Mouse (Mus musculus): Measurements from ENCODE around the gene Fgfr2. TPM values are rescaled to one million over a fixed set of nuclear protein-coding genes. Genes with fewer than 3 reads are reported as not detected.
A peak's percentile ranks its signal among the peaks of the same experiment; 100 is the strongest.

The Fgfr2 gene
- total RNA-seq, 2 experiments from 2014 or later, result 47.6 to 49.5 TPM

DNA sequence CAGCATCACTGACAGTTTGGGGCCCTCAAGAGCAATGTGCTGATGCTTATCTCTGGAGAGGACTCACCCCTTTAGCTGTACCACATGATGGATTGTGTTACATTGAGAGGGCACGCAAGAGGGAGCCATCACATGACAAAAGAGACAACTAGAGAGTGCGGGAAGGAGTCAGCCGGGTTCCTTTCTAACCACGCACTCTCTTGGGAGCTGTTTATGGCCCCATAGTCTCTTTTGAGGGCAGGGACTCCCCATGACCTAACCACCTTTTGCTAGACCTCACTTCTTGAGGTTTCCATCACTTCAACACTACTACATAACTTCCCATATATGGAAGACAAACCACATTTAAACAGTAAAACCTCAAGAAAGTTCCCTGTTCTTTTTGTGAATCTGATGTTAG lies 2799.4 kb downstream of the Fgfr2 start:
- no peak for DNase-seq (ENCODE audit: low spot score in 2 of 2)
- no peak overlapping the region for H3K4me3 ChIP-seq
- no peak overlapping the region for H3K27ac ChIP-seq
- TF ChIP-seq CTCF (conservative IDR thresholded peaks at IDR 0.05), result no peak

DNA sequence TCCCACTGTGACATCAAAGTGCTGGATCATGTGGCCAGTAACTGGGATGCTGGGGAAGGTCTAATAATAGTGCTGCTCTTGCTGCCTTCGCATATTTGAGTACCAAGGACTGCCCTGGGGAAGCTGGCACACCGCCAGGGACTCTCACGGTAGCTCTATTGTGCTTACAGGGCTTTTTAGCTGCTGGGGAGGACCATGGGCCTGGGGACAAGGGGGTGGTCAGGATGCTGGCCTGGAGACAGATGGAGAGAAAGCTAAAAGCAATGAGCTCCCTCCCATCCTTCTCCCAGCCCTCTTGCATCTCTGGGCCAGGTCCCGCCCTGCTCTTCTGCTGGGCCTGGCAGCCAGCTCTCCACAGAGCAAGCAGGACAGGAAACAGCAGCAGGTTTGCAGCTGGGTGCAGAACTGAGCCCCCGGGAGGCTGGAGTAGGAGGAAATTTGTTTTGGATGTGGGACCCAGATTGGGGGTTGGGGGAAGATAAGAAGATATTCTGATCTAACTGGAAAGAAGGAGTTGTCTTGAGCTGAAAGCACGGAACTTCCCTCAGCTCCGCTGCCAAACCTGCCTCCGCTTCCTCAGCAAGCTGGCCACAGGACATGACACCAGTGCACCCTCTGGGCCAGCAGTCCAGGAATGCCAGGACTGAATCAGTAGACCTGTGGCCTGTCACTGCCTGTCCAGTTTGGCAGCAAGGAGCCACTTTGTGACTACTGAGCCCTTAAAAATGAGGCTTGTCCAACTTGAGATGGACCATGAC lies 2803.2 kb downstream of the Fgfr2 start:
- Histone ChIP-seq H3K4me3 (no peak overlapping the region), H3K27ac (peak overlapping the region; percentile 53)
- DNase-seq (ENCODE audit: low spot score in 2 of 2), result peak; percentile 16 to 28
- TF ChIP-seq CTCF (conservative IDR thresholded peaks at IDR 0.05), result no peak

DNA sequence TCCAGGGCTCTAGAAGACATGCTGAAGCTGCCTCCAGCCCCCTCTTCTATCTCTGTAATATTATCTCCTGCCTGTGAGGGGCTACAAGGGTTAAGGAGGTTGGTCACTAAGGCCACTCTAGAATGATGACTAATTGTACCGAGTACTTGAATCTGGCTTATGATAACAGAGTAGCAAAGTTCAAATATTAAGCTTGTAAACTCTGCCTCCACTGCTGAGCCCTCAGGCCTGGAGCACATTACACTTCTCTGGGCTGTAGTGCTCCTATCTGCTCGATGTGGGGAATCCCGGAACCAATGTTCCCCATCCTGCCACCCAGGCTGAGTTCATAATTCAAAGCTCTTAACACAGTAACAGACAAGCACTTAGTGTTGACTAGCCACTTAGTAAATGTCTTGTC lies 2806.9 kb downstream of the Fgfr2 start:
- H3K27ac ChIP-seq, result no peak overlapping the region
- TF ChIP-seq CTCF (conservative IDR thresholded peaks at IDR 0.05), result no peak
- DNase-seq (ENCODE audit: low spot score in 2 of 2), result no peak
- H3K4me3 ChIP-seq, result no peak overlapping the region

DNA sequence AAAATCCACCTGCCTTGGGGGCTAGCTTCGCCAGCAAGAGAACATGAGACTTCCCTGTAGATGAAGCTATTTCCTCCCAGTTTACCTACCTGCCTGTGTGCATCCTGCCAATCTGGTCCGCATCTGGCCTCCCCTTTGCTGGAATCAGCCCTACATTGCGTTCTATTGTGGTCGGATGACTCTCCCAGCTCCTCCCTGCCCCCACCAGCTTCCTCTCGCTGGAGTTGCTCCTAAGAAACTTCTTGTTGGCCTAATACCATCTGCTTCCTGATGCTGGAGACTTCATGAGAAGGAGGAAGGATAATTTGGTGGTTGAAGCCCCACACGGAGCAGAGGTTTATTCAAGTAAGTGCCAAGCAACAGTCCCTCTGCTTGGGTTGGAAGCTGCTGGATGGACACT lies 2807.9 kb downstream of the Fgfr2 start:
- no peak overlapping the region for H3K27ac ChIP-seq
- H3K4me3 ChIP-seq, result no peak overlapping the region
- no peak for TF ChIP-seq CTCF (conservative IDR thresholded peaks at IDR 0.05)
- DNase-seq (ENCODE audit: low spot score in 2 of 2), result no peak

DNA sequence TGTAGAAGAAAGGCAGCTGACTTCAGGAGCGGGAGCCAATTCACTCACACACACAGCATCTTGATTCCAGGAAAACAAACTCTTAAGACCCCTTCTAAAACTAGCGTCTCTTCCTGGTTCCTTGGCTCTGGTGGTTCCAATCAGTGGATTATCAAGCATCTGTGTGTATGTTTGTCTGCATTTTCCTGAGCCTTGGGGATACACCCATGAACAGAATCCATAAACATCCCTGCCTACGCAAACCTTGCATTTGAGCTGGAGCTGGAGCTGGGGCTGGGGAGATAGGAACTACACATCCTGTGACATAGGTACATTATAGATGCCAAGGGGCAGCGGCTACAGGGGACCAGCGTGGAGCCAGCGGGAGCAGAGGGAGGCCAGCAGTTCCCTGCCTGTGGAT lies 2808.5 kb downstream of the Fgfr2 start:
- Histone ChIP-seq H3K4me3 (no peak overlapping the region), H3K27ac (no peak overlapping the region)
- TF ChIP-seq CTCF (conservative IDR thresholded peaks at IDR 0.05), result no peak
- no peak for DNase-seq (ENCODE audit: low spot score in 2 of 2)

DNA sequence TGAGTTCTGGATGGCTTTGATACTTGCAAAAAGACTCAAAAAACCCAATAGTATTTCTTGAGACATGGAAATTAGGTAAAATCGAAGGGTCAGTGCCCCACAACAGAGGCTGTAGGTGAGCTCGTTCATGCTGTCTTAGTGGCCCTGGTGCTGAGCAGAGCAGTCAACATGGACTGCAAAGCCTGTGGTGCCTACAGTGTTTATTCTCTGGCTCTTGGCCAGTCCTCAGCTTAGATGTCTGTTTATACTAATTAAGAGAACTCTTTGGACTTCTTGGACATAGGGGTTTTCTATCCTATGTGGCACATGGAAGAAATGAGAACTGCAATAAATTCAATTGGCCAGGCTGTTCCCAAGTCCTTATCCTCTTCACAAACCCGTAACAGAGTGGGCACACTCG lies 2811.8 kb downstream of the Fgfr2 start:
- no peak overlapping the region for H3K4me3 ChIP-seq
- DNase-seq (ENCODE audit: low spot score in 2 of 2), result no peak
- H3K27ac ChIP-seq, result no peak overlapping the region
- TF ChIP-seq CTCF (conservative IDR thresholded peaks at IDR 0.05), result no peak

DNA sequence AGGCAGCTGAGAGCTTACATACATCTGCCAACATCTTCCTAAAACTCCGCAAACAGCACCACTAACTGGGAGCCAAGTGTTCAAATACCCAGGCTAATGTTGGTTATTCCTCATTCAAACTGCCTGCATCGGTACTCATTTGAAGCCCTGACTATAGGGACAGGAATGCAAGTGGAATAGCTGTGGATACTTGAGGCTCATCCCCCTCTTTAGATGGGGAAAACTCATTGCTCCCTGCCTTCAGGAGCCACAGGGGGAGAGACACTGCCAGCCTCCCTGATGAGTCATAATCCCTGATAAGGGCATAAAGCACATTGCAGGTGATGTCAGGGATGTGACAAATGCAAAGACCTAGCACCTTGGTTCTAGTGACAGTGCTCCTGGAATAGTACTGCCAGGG lies 2814.0 kb downstream of the Fgfr2 start:
- no peak for TF ChIP-seq CTCF (conservative IDR thresholded peaks at IDR 0.05)
- no peak for DNase-seq (ENCODE audit: low spot score in 2 of 2)
- no peak overlapping the region for H3K27ac ChIP-seq
- no peak overlapping the region for H3K4me3 ChIP-seq

DNA sequence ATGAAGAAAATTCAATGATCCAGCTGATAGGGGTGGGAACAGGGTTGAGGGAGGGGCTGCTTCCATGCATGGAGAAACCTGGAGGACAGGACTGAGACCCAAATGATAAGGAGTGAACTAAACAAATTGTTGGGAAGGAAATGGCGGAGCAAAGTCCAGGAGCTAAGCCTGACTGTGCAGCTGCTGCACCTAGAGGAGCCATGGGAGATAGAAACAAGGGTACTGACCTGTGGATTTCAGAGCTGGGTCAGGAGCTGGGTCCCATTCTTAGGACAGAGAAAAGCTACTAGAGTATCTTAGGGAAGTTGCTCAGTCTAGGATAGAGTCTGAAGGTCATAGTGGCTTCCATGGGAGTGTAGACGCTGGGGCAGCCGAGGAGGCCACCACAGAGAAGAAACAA lies 2816.1 kb downstream of the Fgfr2 start:
- TF ChIP-seq CTCF (conservative IDR thresholded peaks at IDR 0.05), result no peak
- no peak for DNase-seq (ENCODE audit: low spot score in 2 of 2)
- Histone ChIP-seq H3K27ac (no peak overlapping the region), H3K4me3 (no peak overlapping the region)

DNA sequence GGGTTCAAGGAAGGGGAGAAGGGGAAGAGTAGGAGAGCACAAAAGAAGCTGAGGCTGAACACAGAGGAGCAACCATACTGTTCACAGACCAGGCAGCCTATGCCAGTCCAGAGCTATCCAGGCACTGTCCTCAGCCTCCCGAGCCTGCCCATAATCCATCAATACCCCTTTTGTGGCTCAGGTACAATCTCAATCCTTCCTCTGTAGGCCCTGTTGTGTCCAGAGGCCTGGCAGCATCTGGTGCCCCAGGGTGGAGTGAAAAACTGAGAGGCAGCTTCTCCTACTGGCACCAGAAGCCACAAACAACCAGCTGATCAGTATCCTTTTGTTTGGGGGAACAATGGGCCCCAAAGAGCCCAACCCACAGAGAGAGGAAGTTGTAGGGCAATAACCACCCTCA lies 2818.5 kb downstream of the Fgfr2 start:
- TF ChIP-seq CTCF (conservative IDR thresholded peaks at IDR 0.05), result no peak
- H3K27ac ChIP-seq, result peak overlapping the region; percentile 61
- peak in 1 of 2 experiments; percentile 62 for DNase-seq (ENCODE audit: low spot score in 2 of 2)
- H3K4me3 ChIP-seq, result no peak overlapping the region

DNA sequence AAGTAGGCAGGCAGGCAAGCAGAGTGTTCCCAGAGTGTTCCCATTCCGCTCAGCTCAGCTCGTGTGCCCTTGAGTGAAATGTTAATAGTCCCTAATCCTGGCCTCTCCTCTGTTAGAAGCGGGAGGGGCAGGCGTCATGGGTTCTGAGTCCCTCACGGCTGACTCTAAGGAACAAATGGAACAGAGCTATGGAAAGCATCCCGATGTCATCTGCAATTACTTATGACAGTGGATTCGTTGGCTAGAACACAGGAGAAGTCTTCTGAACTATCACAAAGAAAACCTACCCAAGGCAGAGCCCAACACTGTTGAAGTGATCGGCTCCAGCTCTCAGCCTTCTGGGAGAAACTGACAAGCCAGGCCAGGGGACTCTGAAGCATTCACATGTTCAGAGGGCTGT lies 2819.7 kb downstream of the Fgfr2 start:
- no peak overlapping the region for H3K4me3 ChIP-seq
- no peak for DNase-seq (ENCODE audit: low spot score in 2 of 2)
- TF ChIP-seq CTCF (conservative IDR thresholded peaks at IDR 0.05), result no peak
- H3K27ac ChIP-seq, result peak overlapping the region; percentile 33

DNA sequence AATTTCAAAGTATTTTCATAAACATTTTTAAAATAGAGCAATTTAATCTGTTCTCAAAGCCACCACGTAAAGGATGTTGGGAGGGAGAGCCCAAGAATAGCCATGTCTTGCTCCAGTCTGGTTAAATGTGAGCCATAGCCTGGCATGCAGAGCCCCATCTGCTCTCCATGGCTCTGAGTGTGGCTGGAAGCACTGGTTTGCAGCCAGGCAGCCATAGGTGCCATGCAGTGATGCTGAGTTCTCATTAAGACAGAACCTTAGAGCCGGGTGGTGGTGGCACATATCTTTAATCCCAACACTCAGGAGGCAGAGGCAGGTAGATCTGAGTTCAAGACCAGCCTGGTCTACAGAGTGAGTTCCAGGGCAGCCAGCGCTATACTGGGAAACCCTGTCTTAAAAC lies 2822.5 kb downstream of the Fgfr2 start:
- no peak for TF ChIP-seq CTCF (conservative IDR thresholded peaks at IDR 0.05)

DNA sequence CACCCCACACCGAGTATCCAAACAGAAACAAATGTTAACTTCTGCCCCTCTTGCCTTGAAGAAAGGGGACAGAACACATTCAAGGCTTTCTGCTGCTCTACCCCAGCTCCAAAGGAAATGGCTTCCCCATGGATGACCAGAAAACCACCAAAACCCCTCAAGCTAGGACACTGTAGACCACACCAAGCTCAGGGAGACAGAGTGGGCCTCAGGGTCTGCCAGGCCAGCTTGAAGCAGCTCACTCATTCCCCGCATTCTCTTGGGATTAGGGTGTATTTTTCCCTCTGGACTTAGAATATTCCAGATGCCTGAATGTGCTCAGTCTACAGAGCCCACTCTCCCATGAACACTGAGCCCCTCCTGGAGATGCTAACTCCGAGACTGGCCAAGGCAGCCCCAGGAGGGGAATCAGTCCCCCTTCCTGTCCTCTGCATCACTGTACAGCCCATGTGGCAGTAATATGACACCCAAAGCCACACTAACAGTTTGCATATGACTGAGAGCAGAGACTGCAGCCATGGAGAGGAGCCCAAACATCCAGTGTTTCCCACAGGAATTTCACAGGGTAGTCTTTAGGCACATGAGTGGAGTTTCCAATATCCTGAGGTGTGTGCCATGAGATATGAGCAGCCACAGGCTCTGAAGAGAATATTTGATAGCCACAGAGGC lies 2824.1 kb downstream of the Fgfr2 start:
- H3K4me3 ChIP-seq, result no peak overlapping the region
- TF ChIP-seq CTCF (conservative IDR thresholded peaks at IDR 0.05), result no peak

More for the DNA sequence above, 2822.5 kb downstream of the Fgfr2 start:
- Histone ChIP-seq H3K4me3 (no peak overlapping the region), H3K27ac (no peak overlapping the region)
- DNase-seq (ENCODE audit: low spot score in 2 of 2), result no peak

DNA sequence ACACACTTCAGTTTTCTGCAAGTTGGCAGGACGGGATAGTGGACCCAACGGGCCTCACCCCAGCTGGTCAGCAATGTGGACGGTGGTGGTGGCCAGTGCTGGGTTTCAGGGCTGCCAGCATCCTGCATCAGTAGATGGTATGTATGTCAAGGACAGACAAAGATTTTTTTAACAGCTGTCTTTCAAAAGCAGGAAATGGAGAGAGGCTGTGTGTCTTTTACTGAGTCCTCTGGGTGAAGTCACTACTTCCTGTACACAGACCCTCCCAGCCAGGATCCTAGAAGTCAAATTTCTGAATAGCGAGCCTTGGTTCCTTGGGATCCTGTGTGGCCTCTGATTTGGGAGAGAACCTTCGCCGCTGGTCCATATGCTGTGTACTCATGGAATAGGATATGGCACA lies 2832.0 kb downstream of the Fgfr2 start:
- H3K4me3 ChIP-seq, result no peak overlapping the region
- DNase-seq (ENCODE audit: low spot score in 2 of 2), result no peak
- no peak for TF ChIP-seq CTCF (conservative IDR thresholded peaks at IDR 0.05)
- H3K27ac ChIP-seq, result no peak overlapping the region

More for the DNA sequence above, 2824.1 kb downstream of the Fgfr2 start:
- DNase-seq (ENCODE audit: low spot score in 2 of 2), result no peak
- H3K27ac ChIP-seq, result no peak overlapping the region

DNA sequence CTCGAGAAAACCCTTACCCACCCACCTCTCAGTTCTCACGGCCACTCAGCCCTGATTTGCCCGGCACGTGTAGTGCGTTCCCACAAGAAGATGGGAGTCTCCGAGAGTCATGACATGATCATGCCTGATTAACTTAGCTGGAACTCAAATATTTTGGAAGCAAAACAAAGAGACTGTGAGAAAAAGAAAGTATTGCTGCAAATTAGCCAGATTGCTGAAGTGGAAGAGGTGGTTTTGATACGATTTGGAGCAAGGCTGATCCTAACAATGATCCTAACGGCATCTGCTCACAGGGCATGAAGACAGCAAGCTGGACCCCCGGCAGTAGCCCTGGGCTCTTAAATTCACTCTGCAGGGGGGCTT lies 2833.7 kb downstream of the Fgfr2 start:
- TF ChIP-seq CTCF (conservative IDR thresholded peaks at IDR 0.05), result no peak
- peak overlapping the region; percentile 22; the same call in 1 of the 2 replicates for H3K4me3 ChIP-seq
- no peak overlapping the region for H3K27ac ChIP-seq
- no peak for DNase-seq (ENCODE audit: low spot score in 2 of 2)
